Mouse (Mus musculus): Measurements from ENCODE around the gene Crip2.

DNA sequence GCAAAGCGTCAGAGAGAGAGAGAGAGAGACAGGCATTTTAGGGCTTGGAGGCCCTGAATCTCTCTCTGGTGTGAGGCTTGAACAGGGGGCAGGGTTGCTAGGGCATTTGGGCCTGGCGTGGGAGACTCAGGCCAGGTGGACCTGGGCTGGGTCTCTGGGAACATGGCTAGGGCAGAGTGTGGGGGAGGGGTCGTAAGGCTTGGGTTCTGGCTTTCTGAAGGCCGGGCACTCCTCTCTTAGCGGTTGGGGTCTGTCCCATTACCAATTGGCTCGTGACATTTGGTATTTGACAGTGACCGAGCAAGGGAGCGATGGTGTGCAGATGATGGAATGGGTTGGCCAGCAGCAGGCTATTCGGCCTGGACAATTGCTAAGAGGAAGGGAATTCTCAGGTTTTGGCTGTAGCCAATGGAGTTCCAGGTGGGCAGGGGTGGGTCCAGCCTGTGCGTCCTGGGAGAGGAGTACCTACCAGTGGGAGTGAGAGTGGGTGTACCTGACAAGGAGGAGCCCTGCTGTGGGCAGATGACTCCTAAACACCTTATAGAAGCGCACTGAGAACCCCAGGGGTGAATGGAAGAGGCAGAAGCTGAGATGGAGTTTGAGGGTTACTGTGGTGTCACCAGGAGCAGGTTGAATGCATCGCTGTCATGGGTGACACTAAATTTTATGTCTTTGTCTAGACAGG lies 46.4 kb downstream of the Crip2 start:
- no peak for TF ChIP-seq CTCF (IDR thresholded peaks at IDR 0.05; ENCODE audit: low read depth, low read length)
- no peak for TF ChIP-seq TAL1 (conservative IDR thresholded peaks at IDR 0.05; ENCODE audit: low read depth, low read length)
- no peak for TF ChIP-seq GATA1 (IDR thresholded peaks at IDR 0.05; ENCODE audit: borderline replicate concordance, low read length)
